Comparison of ENCODE assay signal across 8 mouse cellular contexts in the genomic region with DNA sequence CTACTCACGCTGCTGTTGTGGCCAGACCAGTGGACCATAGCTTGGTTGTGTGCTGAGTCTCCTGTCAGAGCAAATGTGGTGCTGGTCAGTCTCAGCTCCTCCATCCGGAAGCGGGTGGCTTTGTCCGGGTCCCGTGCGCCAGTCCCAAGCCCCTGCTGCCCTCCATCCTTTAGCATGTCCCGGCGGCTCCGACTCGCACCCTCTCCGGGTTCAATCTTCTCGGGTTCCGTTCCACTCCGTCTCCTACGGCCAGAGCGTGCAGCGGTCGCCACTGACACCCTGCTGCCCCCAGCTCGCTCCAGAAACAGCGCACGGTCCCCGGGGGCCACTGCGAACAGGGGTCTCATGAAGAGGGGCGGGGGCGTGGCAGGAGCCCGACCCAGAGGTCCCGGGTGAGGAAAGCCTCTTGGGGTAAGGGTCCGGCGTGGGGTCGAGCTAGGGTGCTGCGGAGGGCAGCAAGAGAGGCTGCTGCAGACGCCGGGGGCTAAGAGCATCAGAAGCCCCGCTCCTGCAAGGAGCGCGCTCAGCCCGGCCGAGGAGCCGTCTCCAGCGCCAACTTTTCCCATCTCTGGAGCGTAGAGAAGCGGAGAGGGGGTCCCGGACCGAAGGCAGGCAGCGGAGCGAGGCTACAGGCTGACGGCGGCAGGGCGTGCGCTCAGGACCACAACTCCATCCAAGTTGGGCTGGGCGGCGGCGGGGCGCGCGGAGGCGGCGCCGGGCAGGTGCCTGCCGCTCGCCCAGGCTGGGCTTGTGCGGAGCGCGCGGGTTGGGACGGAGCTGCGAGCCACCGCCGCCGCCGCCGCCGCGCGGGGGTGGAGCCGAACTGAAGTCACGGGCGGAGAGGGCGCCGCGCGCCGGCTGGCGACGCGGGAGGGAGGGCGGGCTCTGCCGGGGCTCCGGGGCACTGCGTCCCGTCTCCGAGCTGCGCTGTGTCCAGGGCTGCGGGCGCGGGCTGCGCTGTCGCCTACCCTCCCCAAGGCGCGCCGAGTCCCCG. TPM values are rescaled to one million over a fixed set of nuclear protein-coding genes. Genes with fewer than 3 reads are reported as not detected.
A peak's percentile ranks its signal among the peaks of the same experiment; 100 is the strongest.
DNase-seq lines count a peak whose midpoint lies in the region; ATAC-seq and TF ChIP-seq lines count a peak whose summit lies in the region.

A gene (minus strand): TSS at position 744 of the 994 bp plus-strand sequence.

- H3K9me3 ChIP-seq in lung, postnatal 0 days (ENCODE audit: low read length), result no peaks in the 10 kb centered on the region
- H3K9me3 ChIP-seq in embryonic facial prominence, embryonic 11.5 days (replicated peaks; ENCODE audit: control insufficient read depth, low read length), result no peaks in the 10 kb centered on the region
- no peaks in the 10 kb centered on the region for H3K9me3 ChIP-seq in heart, embryonic 14.5 days (ENCODE audit: control insufficient read depth, low read length)
- H3K9me3 ChIP-seq in liver, embryonic 14.5 days (ENCODE audit: control insufficient read depth, low read length), result no peaks in the 10 kb centered on the region

- H3K27ac ChIP-seq in lung, postnatal 0 days (ENCODE audit: low read length), result no peak within 1 kb of the TSS
- no peak within 1 kb of the TSS for H3K27ac ChIP-seq in embryonic facial prominence, embryonic 11.5 days (replicated peaks; ENCODE audit: low read depth, low read length)
- no peak within 1 kb of the TSS for H3K27ac ChIP-seq in heart, embryonic 14.5 days (replicated peaks in 1 of 2; ENCODE audit: control insufficient read depth in 1 of 2, insufficient read depth in 1 of 2, low read depth in 2 of 2, low read length in 2 of 2)
- H3K27ac ChIP-seq in liver, embryonic 14.5 days, result no peak within 1 kb of the TSS

- no peak within 1 kb of the TSS for H3K9ac ChIP-seq in lung, postnatal 0 days (replicated peaks; ENCODE audit: low read depth)
- H3K9ac ChIP-seq in embryonic facial prominence, embryonic 11.5 days (replicated peaks; ENCODE audit: low read length), result peak within 1 kb of the TSS; percentile 59
- H3K9ac ChIP-seq in heart, embryonic 14.5 days (ENCODE audit: low read length), result peak within 1 kb of the TSS; percentile 71
- H3K9ac ChIP-seq in liver, embryonic 14.5 days (replicated peaks), result no peak within 1 kb of the TSS

- peaks cover 24% of the 10 kb centered on the region for H3K27me3 ChIP-seq in lung, postnatal 0 days (replicated peaks; ENCODE audit: insufficient read depth, low read length)
- H3K27me3 ChIP-seq in embryonic facial prominence, embryonic 11.5 days (ENCODE audit: control insufficient read depth, insufficient read depth, low read length), result peaks cover 13% of the 10 kb centered on the region
- H3K27me3 ChIP-seq in heart, embryonic 14.5 days (ENCODE audit: control insufficient read depth, insufficient read depth, low read length), result peaks cover 29% of the 10 kb centered on the region
- H3K27me3 ChIP-seq in liver, embryonic 14.5 days (ENCODE audit: control insufficient read depth, insufficient read depth, low read length), result peaks cover 10% of the 10 kb centered on the region

- WGBS in lung, postnatal 0 days, result under 1% methylated on average over 46 of the region's 102 CpGs
- WGBS in embryonic facial prominence, embryonic 11.5 days, result under 1% methylated on average over 76 of the region's 102 CpGs
- WGBS in heart, embryonic 14.5 days, result under 1% methylated on average over 67 of the region's 102 CpGs
- WGBS in liver, embryonic 14.5 days (ENCODE audit: insufficient replicate concordance), result 2% methylated on average over 76 of the region's 102 CpGs

- no peak for TF ChIP-seq EP300 in lung, postnatal 0 days (IDR thresholded peaks at IDR 0.05)
- no peak for TF ChIP-seq EP300 in liver, embryonic 14.5 days (IDR thresholded peaks at IDR 0.05; ENCODE audit: low read depth)

- peak within 1 kb of the TSS; percentile 76 for H3K4me2 ChIP-seq in lung, postnatal 0 days (replicated peaks; ENCODE audit: low read depth, low read length)
- peak within 1 kb of the TSS; percentile 98 for H3K4me2 ChIP-seq in embryonic facial prominence, embryonic 11.5 days (ENCODE audit: low read depth, low read length)
- peak within 1 kb of the TSS; percentile 96 for H3K4me2 ChIP-seq in heart, embryonic 14.5 days (ENCODE audit: low read length)
- H3K4me2 ChIP-seq in liver, embryonic 14.5 days (ENCODE audit: low read depth), result peak within 1 kb of the TSS; percentile 41

- no peaks in the 10 kb centered on the region for H3K36me3 ChIP-seq in lung, postnatal 0 days (ENCODE audit: insufficient read depth, low read length)
- no peaks in the 10 kb centered on the region for H3K36me3 ChIP-seq in embryonic facial prominence, embryonic 11.5 days (replicated peaks; ENCODE audit: control insufficient read depth, insufficient read depth, low read depth, low read length)
- no peaks in the 10 kb centered on the region for H3K36me3 ChIP-seq in heart, embryonic 14.5 days (ENCODE audit: control insufficient read depth, insufficient read depth, low read length)
- H3K36me3 ChIP-seq in liver, embryonic 14.5 days (replicated peaks; ENCODE audit: control insufficient read depth, insufficient read depth, low read depth), result no peaks in the 10 kb centered on the region

- peak; percentile 92 for ATAC-seq in lung, postnatal 0 days
- ATAC-seq in embryonic facial prominence, embryonic 11.5 days (replicated peaks; ENCODE audit: insufficient number of reproducible peaks, low FRiP score, low TSS enrichment, low read depth), result peak; percentile 93
- peak; percentile 64 for ATAC-seq in heart, embryonic 14.5 days (ENCODE audit: insufficient number of reproducible peaks, insufficient read depth, low FRiP score, low read depth)
- peak; percentile 15; the same call in 1 of the 2 replicates for ATAC-seq in liver, embryonic 14.5 days (ENCODE audit: insufficient read depth)

- H3K4me3 ChIP-seq in lung, postnatal 0 days (ENCODE audit: low read depth, low read length), result peak within 1 kb of the TSS; percentile 41
- H3K4me3 ChIP-seq in embryonic facial prominence, embryonic 11.5 days (ENCODE audit: low read depth, low read length), result peak within 1 kb of the TSS; percentile 51
- H3K4me3 ChIP-seq in heart, embryonic 14.5 days (ENCODE audit: control insufficient read depth in 1 of 2, insufficient read depth in 1 of 2, low read depth in 1 of 2, low read length in 2 of 2), result peak within 1 kb of the TSS; percentile 52 to 60
- H3K4me3 ChIP-seq in liver, embryonic 14.5 days (ENCODE audit: insufficient read depth in 1 of 2, low read depth in 2 of 2, low read length in 2 of 2), result peak within 1 kb of the TSS; percentile 21 to 29

- no peaks in the 10 kb centered on the region for H3K4me1 ChIP-seq in lung, postnatal 0 days (ENCODE audit: insufficient read depth, low read depth, low read length)
- no peaks in the 10 kb centered on the region for H3K4me1 ChIP-seq in embryonic facial prominence, embryonic 11.5 days (ENCODE audit: control insufficient read depth, insufficient read depth, low read length)
- peaks cover 3 to 6% of the 10 kb centered on the region in 2 experiments; a peak in 1 of 4 replicates for H3K4me1 ChIP-seq in heart, embryonic 14.5 days (ENCODE audit: control insufficient read depth in 2 of 2, insufficient read depth in 2 of 2, low read length in 2 of 2)
- no peaks in the 10 kb centered on the region for H3K4me1 ChIP-seq in liver, embryonic 14.5 days (replicated peaks; ENCODE audit: control insufficient read depth in 2 of 2, insufficient read depth in 2 of 2, low read length in 1 of 2)

- DNase-seq in lung, postnatal 0 days (ENCODE audit: low spot score), result peak; percentile 37
- no peak for DNase-seq in lung, postnatal 25 days (ENCODE audit: low spot score)
- peak; percentile 74 for DNase-seq in embryonic facial prominence, embryonic 11.5 days (ENCODE audit: low spot score)
- DNase-seq in kidney, postnatal 10 days, result peak; percentile 63
- no peak for DNase-seq in liver, embryonic 14.5 days (ENCODE audit: low read depth in 3 of 3, low spot score in 3 of 3)
- peak; percentile 90 for DNase-seq in retina, postnatal 1 day
- no peak for DNase-seq in MN1 (ENCODE audit: low spot score)

- no peak for TF ChIP-seq CTCF in lung, postnatal 0 days (IDR thresholded peaks at IDR 0.05)
- TF ChIP-seq CTCF in liver, embryonic 14.5 days (IDR thresholded peaks at IDR 0.05; ENCODE audit: low read depth), result no peak

RNA-seq across cellular contexts. Expression of the gene that starts here (rescaled TPM):
- 0.73 and 0.92 TPM in 2 replicates for polyA plus RNA-seq in lung, postnatal 0 days (2015; fragmentation: Nextera tagmentation; extraction: Ambion mirVana)
- 1.8 and 1.9 TPM in 2 replicates for polyA plus RNA-seq in embryonic facial prominence, embryonic 11.5 days (2014; fragmentation: Nextera tagmentation; extraction: Ambion mirVana)
- polyA plus RNA-seq in heart, embryonic 14.5 days (2014; fragmentation: Nextera tagmentation; extraction: Ambion mirVana), result 0.18 and 0.59 TPM in 2 replicates
- polyA plus RNA-seq in liver, embryonic 14.5 days (2012; rRNA removed), result 0.25 and 0.28 TPM in 2 replicates
- polyA plus RNA-seq in liver, embryonic 14.5 days (2014; fragmentation: Nextera tagmentation; extraction: Ambion mirVana), result 0.13 and 0.25 TPM in 2 replicates

Comparison
In these comparisons a context has a peak if more than half of its experiments do, and no peak if none do; other contexts are left out.
1. Peak in DNase-seq, ATAC-seq, H3K4me3 ChIP-seq and H3K4me2 ChIP-seq in lung, postnatal 0 days; RNA of the gene not detected or under 1 TPM.
2. Peak in ATAC-seq, H3K4me3 ChIP-seq, H3K9ac ChIP-seq and H3K4me2 ChIP-seq in heart, embryonic 14.5 days; RNA of the gene not detected or under 1 TPM.
3. Peak in ATAC-seq, H3K4me3 ChIP-seq and H3K4me2 ChIP-seq in liver, embryonic 14.5 days; RNA of the gene not detected or under 1 TPM.
4. ATAC-seq: peak in every context shown above with its lines; median percentile 93 in embryonic facial prominence, embryonic 11.5 days; 92 in lung, postnatal 0 days; 64 in heart, embryonic 14.5 days; 15 in liver, embryonic 14.5 days.
5. DNase-seq: peak in embryonic facial prominence, embryonic 11.5 days (single experiment), kidney, postnatal 10 days (single experiment) and retina, postnatal 1 day (single experiment); none in lung, postnatal 25 days (single experiment), liver, embryonic 14.5 days (0 of 3) and MN1 (single experiment).
6. H3K4me2 ChIP-seq: peak in every context shown above with its lines; median percentile 98 in embryonic facial prominence, embryonic 11.5 days; 96 in heart, embryonic 14.5 days; 76 in lung, postnatal 0 days; 41 in liver, embryonic 14.5 days.
7. Peak in every context shown above with its lines, with median percentiles within 50 percentile points of each other: H3K4me3 ChIP-seq.